Mouse (Mus musculus): ENCODE results near the gene Pla1a. TPM values are rescaled to one million over a fixed set of nuclear protein-coding genes. Genes with fewer than 3 reads are reported as not detected.
A peak's percentile ranks its signal among the peaks of the same experiment; 100 is the strongest.
"Not testable (repeated sequence)": the region's sequence is repeated elsewhere in the genome, so short reads cannot be mapped to it uniquely, and the experiment has no call there.

Gene Pla1a
- under 1 TPM; 0.62 to 0.98 TPM for total RNA-seq (2021)
- long read RNA-seq, result 0 reads

DNA sequence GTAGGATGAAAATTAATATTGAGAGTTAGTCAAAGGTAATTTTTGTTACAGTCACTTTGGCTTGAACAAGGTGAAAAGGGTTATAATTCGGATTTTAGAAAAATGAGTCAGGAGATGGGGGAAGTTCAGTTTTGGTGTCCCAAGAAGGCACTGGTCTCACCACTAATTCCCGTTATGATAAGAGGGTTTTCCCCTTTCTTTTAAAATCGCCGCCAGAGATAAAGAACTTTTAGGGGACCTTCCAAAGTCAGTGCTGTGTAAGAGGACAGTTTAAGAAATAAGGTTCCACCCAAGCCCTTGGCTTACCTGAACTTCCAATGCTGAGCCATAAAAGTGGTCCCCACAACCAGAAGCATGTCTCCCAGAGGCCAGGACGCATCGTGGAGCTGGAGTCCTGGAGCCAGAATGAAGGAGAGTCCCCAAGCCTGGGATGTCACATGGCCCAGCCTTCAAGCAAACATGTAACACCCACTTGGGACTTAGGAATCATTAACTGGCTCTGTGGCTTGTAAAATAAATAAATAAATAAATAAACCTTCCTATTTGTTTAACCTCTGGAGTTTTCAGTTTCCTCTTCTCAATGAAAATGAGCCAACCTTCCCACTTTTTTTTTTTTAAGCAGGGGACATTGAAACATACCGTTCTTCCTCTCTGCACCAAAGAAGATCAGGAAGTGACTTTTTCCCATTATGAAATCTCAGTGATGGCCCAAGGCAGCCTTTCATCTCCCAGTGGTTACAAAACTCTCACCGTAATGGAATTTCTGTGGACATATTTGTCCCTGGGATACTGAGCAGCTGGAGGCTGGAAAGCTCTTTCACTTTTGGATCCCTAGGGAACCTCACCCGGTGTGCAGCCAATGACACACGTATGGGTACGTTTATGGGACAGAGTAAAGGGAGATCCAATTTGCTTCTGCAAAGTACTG, at the start of gene Pla1a:
Gene Pla1a, minus strand, starts transcription at position 648 of the 928 bp plus-strand sequence.
- DNase-seq (ENCODE audit: low spot score in 2 of 2), result no peak

DNA sequence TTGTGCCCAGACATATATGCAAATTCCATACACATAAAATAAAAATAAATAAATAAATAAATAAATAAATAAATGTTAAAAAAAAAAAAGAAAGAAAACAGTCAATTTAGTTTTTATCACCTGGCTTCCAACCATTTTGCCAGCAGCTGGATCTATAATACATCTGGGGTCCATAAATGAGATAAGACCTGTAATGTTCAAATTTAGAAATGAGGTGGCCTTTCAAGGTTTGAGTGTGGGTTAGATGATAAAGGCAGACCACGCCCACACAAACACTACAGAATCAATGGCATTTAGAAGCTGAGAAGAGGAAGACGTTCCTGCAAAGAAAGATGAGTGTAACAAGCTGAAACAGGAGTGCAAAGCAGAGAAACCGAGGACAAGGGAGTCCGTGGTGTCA, 48.4 kb upstream of the Pla1a start:
- DNase-seq (ENCODE audit: low spot score in 2 of 2), result no peak

DNA sequence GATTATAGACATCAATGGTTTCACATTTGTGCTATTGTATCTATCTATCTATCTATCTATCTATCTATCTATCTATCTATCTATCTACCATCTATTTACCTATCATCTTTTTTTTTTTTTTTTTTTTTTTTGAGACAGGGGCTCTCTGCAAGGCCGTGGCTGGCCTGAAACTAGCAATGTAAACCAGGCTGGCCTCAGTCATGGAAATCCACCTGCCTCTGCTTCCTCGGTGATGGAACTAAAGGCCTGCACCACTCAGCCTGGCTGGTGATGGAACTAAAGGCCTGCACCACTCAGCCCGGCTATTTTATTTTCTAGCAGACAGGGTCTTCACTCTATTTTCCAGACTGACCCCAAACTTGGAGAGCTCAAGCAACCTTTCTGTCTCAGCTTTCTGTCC, 45.4 kb upstream of the Pla1a start:
- no peak for DNase-seq (ENCODE audit: low spot score in 2 of 2)

DNA sequence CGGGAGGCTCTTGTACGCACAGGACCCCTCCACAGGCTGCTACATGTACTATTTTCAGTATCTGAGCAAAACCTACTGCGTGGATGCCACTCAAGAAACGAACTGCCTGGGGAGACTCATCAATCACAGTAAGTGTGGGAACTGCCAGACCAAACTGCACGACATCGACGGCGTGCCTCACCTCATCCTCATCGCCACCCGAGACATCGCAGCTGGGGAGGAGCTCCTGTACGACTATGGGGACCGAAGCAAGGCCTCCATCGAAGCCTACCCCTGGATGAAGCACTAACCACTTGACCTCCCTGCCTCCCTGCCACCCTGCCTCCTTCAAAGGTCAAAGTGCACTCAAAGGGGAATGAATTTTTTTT, 44.3 kb upstream of the Pla1a start:
- not testable (repeated sequence) for DNase-seq (ENCODE audit: low spot score in 2 of 2)

DNA sequence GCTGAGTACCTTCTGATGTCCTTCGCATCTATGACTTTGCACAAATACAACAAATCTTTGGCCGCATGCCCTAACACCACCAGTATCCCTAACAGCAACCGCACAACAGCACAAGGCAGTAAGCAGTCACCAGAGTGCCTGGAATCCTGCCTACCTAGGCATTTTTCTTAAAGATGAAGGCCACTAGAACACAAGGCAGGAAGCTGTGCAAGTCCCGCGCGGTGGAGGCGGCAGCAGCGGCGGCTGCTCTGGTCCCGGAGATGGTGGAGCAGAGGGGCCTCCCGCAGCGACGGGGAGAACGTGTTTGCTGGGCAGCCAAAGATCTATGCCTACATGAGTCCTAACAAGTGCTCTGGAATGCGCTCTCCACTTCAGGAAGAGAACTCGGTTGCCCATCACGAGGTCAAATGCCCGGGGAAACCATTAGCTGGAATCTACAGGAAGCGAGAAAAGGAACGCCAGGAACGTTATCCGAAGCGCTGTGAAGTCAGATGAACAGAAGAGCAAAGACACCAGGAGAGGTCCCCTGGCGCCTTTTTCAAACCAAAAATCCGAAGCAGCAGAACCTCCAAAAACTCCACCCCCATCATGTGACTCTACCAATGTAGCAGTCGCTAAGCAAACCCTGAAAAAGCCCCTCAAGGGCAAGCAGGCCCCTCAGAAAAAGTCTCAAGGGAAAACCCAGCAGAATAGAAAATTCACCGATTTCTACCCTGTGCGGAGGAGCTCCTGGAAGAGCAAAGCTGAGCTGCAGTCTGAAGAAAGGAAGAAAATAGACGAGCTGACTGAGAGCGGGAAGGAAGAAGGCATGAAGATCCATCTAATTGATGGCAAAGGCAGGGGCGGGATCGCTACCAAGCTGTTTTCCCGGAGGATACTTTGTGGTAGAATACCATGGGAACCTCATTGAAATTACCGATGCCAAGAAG, 43.6 kb upstream of the Pla1a start:
- peak; percentile 30 for DNase-seq (ENCODE audit: low spot score in 2 of 2)

DNA sequence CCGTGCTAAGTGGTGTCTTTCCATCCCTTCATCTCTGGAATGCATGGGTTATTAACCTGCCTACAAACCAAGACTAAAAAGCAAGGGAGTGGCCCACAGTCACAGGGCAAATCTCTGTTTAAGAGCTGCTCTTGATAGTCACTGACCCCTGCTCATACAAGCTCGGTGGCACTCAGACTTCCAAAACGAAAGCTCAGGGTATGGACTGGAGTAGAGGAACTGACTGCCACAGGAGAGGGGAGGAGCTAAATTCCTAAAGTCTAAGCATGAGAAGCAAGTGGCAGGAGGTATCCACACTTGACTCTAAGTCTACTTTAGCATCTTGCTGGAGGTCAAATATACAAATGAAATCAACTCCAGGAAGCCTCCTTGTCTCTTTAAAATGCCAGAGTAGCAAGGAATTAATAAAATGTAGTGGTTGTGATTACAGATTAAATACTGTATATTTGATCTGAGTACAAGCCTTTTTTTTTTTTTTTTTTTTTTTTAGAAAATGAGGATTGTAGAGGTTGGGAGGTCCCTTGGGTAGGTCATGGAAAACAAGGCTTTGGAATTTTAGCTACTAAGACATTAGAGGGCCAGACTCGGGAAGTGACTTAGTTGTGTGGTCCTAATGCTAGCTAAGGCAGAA, 42.9 kb upstream of the Pla1a start:
- DNase-seq (ENCODE audit: low spot score in 2 of 2), result no peak

DNA sequence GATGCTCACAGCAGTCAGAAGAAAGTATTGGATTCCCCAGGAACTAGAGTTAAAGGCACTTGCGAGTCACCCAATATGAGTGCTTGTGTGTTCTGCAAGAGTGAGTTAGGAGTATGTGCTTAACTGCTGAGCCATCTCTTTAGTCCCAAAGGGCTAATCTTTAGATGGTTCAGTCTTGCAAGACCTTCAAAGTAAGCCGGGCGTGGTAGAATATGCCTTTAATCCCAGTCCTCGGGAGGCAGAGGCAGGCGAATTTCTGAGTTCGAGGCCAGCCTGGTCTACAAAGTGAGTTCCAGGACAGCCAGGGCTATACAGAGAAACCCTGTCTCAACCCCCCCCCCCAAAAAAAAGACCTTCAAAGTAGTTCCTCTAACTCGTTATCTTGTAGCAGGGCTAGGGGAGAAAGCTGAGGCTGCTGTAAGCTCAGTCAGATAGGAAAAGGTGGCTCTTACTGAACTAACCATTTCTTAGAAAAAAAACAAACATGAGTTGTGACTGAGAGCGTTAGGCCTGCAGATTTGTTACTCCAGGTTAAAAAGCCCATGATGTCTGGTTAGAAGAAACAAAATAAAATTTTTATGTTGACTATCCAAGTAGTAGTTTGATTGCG, 41.8 kb upstream of the Pla1a start:
- no peak for DNase-seq (ENCODE audit: low spot score in 2 of 2)

DNA sequence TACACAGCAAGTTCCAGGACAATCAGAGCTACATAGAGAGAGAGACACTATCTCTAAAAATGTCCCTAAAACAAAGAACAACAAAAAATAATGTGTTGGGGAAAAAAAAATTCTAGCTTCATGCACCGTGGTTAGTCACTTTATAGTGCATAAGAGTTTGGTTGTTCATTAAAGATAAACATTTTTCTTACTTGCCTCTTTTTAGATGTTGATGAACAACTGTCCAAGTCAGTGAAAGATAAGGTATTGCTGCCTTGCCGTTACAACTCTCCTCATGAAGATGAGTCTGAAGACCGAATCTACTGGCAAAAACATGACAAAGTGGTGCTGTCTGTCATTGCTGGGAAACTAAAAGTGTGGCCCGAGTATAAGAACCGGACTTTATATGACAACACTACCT, 40.7 kb upstream of the Pla1a start:
- no peak for DNase-seq (ENCODE audit: low spot score in 2 of 2)

DNA sequence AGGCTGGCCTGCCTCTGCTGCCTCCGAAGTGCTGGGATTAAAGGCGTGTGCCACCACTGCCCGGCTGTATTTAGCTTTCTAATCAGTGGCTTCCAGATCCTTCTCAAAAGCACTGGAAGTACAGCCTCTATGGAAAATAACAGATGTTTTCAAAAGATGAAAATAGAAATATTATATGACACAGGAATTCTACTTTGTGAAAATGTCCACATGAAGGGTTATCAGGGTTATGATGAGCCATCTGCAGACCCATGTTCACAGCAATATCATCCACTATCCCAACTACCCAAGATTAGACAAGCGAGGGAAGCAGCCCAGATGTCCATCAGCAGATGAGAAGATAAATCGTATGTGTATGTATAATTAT, 39.5 kb upstream of the Pla1a start:
- DNase-seq (ENCODE audit: low spot score in 2 of 2), result no peak

DNA sequence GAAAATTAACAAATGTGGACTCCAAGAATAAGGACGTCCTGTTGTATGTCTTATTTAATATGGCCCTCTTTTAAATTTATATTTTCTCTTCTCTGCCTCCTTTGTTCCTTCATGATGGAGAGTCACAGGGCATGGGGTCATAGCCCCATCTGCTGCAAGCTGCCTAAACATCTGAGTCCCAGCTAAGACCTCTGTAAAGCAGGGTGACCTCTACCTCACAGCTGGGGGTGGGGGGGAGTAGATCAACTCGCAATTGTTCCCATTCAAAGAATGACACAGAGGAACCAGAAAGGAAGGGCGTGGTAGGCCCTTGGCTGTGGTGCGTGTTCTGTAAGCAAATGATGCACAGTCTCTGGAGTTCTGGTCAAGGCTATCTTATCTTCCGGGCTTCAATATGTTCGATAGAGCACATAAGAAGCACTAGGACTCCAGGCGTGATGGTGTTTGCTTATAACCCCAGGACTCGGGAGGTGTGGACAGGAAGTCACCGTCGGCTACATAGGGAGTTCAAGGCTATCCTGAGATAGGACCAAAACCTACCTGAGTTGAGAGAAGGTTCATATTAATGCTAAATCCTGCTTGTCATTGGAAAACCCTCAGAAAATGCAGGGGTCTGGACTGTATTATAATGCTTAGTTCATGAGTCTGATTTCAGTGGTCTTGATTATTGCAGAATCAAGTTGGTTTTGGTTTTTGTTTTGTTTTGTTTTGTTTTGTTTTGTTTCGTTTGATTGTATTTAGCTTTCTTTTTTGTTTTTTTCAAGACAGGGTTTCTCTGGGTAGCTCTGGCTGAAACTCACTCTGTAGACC, 39.0 kb upstream of the Pla1a start:
- no peak for DNase-seq (ENCODE audit: low spot score in 2 of 2)

DNA sequence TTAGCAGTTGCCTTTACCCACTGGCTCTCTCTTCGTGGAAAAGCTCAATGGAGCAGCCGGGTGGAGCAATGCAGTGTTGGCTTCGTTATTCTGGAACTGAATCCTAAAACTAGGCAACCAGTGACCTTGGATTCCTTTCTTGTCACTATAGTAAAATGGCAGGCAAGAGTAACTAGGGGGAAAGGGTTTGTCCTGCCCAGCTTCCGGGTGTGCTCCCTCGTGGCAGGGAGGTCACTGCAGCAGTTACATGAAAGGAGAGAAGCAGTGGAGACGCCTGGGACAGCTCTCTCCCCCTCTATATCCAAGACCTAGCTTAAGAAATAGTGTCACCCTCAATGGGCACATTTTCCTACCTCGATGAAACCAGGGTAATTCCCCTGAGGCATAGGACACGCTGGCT, 36.5 kb upstream of the Pla1a start:
- DNase-seq (ENCODE audit: low spot score in 2 of 2), result no peak

DNA sequence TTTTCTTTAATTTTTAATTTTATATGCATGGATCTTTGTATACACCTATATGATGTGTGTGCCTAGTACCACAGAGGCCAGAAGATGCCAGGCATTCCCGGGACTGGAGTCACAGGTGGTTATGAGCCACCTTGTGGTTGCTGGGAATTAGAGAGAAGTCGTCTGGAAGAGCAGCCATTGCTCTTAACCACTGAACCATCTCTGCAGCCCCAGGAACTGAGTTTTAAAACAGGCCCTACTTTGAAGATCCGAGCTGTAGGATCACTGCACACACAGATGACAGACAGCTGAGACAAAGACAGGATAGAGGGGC, 35.7 kb upstream of the Pla1a start:
- DNase-seq (ENCODE audit: low spot score in 2 of 2), result no peak

DNA sequence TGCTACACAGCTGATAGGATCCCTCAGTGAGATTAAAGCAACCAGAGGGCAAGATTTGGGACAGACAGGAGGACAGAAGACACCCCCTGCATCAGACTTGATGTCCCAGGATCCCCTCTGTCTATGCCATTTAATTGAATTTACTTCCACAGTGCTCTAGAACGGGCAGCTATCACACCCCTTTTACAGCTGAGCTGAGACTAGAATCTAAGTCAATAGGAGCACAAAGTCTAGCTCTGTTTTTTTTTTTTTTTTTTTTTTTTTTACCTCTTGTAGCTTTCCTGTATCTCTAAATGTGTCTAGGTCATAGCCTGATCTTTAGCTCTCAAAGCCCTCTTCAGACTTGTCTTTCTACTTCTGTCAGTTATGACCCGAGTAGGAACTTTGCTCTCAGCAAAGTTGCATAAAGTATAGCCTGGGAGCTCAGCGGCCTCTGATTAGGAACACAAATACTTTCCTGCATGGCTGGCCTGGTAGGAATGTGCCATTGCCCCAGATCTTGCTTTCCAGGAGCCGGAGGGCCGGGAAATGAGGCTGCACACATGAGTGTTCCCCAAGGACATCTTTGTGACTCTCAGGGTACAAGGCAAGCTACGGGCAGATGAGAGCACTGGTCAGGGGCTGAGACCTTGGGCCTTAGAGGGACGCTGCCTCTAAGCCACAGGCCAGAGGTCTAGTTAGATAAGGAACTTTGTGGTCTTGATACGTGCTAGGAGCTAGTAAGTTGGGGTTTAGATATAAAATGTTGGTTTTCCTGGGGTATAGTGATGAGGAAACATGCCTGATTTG, 35.2 kb upstream of the Pla1a start:
- DNase-seq (ENCODE audit: low spot score in 2 of 2), result no peak

DNA sequence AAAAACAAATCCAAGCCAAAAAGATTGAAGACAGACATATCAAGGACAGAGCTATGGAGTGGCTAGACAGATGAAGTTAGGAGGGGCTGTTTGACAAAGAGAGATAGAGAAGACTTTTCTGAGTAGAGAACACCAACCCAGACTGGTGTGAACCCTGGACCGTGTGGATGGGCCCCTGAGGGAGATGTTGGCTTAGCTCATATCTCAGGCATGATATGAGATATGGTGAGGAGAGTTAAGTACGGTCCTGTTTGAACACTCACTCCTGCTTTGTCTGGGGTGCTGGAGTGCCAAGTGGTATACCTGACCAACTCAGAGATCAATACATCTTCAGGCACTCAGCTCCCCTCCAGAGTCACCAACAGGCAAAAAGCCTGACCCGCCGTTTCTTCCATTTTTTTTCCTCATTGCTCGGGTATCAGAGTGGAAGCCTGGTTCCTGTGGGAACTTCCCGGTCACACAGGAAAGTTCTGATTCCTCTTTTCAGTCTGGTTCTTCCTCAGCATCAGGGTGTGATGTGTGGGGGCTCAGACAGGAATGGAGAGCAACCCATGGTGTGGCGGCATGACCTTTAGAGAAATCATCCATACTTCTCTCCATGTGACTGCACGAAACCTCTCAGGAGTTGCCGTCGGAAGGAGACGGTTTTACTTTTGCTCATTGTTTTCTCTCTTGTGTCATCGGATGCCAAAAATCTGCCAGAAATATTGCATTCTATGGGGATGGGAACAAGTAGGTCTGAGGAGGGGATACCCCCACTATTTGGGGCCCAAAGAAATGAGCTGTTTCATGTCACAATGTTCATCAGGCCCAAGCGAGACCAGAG, 34.4 kb upstream of the Pla1a start:
- no peak for DNase-seq (ENCODE audit: low spot score in 2 of 2)

DNA sequence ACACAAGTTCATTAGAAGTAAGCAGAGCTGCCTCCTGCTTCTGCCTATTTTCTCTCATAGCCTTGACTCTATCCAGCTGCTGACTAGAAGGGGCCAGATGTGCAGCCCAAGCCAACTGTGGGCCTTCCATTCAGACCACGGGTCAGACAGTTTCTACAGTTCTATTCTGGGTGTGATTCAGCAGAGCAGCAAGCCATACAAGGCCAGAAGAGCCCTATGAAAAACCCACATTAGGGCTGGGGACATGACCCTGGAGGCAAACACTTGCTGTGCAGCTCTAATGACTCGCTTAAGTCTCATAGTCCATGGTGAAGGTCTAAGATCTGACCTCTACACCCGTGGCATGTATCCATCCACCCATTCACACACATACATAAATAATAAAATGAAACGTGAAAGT, 33.1 kb upstream of the Pla1a start:
- DNase-seq (ENCODE audit: low spot score in 2 of 2), result no peak

DNA sequence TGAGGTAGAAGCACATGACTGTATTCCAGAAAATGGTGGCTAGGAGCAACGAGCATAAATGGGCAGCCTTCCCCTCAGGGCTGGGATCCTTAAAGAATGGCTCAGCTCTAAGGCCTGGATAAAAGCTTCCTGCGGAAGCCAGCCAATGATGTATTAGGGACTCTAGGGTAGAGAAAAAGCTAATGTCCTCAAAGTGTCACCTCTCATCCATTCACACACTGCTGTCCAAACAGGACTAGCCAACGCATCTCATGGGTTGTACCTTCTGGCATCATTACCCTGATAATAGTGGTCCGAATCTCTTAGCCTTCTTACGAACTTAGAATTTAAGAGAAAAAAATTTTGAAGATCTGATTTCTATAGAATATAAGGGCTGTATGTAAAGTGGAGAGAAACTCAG, 30.4 kb upstream of the Pla1a start:
- no peak for DNase-seq (ENCODE audit: low spot score in 2 of 2)

DNA sequence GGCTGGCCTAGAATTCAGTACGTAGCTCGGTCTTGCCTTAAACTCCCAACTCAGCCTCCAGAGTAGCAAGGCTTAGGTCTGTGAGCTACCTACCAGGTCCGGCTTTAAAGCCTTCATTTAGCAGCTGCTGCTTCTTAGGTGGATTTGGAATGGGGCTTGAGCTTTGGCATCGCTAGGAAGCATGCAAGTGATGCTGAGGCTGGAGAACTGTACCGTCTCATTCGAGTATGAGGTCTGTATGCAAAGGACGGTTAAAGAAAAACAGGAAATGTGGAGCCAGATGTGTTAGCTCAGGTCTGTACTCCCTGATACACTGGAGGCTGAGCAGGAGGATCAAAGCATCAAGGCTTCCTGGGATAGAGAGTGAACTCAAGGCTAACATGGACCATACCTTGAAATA, 29.2 kb upstream of the Pla1a start:
- no peak for DNase-seq (ENCODE audit: low spot score in 2 of 2)

DNA sequence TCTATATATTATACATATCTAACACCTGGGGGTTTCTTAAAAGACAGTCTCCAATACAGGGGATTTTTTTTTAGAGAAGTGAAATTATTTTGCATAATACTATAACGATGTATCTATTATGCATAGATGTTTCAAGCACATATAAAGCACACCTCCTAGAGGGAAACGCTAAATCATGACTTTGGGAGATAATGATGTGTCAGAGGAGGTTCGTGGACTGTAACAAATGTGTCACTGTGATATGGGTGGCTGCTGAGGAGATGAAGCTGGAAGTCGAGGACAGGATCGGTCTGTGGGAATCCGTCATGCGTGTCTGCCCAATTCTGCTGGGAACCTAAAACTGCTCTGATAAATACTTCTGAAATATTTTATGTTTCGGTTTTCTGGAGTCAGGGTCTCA, 28.8 kb upstream of the Pla1a start:
- no peak for DNase-seq (ENCODE audit: low spot score in 2 of 2)

DNA sequence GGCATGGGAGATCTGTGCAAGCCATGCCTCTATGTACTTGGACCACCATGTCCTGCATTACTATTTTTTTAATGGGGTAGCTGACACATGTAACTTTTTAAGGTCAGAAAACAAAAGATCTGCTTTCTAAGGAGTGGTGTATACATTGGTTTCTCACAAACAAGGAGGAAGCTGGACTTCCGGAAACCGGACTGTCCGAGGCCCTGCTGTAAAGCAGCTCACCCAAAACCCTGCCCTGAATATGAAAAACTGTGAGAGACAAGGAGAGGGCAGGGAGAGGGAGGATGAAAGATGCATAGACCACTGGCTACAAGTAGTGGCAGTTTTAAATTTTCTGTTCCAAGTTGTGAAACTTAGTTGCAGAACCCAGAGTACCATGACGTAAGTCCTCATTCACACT, 27.0 kb upstream of the Pla1a start:
- DNase-seq (ENCODE audit: low spot score in 2 of 2), result no peak
